Mouse (Mus musculus) CD4-positive helper T cell, adult 2 months (primary cell): ENCODE data around the gene Atp5g3.
"Not testable (repeated sequence)": the region's sequence is repeated elsewhere in the genome, so short reads cannot be mapped to it uniquely, and the experiment has no call there.

Experiments used
- DNase-seq: peaks from one replicate; pipeline ENCODE4 v3.0.0-alpha.2; 2012; ENCODE audit warnings: low read depth, missing footprints, low spot score

Atp5g3 gene

DNA sequence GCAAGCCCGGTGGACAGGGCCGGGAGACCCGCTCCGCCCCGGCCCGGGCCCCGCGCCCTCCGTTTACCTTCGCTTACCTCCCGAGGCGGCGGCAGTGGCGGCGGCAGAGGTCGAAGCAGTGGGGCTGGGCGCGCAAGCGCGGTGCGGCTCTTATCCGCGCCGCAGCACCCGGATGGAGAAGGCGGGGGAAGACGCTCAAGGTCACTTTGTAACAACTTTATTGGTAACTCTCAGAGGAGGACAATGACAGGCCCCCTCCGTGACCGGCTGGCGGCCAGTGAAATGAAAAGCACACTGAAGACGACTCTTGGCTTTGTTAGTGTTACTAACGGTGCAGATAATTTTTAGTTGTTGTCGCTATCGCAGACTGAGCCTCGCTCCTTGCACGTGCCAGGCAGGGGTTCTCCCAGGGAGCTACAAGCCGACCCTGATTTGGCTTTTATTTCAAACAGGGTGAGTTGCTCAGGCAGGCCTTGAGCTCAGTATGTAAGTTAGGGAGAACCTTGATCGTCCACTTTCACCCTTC lies at the start of gene Atp5g3:
Gene Atp5g3 (minus strand): TSS at position 152 of the 526 bp plus-strand sequence.
- DNase-seq = peak; percentile 94

DNA sequence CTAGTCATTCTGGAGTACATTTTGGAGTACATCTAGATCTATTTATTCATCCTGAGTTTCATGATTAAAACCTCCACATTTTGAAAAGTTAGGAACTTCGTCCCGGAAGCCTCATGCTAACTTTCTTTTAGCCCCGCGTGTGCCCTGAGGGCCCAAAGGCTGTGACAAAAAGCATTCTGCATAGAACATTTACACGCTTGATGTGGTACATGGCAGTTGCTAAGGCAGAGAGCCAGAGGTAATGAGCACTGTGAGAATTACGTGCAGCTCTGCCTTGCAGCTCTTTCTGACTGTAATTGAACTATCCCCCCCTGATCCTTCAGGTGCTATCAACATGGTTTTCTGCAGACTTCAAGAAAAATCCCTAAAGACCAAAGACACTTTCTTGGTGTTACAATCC lies 47.2 kb upstream of the Atp5g3 start:
- no peak for DNase-seq

DNA sequence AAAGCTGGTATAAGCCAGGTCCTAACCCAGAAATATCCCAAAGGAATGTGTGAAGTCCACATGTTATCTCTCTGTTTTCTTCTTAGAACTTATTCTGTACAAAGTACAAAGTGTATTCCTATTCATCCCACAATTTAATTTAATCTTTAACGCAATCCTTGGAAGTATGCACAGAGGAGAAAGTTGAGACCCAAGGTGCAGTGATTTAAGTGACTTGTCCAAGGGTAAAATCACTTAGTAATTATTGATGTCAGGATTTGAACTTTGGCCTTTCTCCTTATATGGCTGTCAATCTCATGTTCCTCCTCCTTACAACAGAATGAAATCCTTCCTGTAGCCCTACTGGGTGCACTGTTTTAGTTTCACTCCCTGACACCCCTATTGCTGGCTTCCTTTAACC lies 42.5 kb upstream of the Atp5g3 start:
- no peak for DNase-seq

DNA sequence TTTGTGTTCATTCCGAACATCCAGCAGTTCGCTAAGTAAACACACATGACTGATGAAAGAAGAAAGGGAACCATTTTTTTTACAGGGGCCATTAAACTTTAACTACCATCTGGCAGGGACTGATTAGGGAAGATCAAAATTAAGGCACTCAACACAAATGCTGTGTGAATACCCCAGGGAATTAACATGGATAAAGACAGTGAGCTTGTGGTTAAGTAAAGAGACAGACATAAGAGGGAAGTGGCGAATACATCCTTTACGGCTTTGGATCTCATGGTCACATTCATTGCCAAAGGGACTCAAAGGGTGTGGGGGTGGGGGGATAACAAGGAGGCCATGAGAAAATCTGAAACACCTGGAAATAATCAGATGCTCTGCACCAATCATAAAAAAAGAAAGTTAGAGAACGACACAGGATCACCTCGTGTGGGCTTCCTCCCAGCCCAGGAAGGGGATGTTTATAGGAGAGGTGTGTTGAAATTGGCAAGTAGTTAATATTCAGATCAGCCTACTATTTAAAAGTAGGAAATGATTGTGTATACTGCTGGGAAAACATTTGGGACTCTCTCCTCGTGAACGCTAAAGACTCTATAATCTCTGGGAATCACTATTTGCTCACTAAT lies 41.6 kb upstream of the Atp5g3 start:
- DNase-seq = no peak

DNA sequence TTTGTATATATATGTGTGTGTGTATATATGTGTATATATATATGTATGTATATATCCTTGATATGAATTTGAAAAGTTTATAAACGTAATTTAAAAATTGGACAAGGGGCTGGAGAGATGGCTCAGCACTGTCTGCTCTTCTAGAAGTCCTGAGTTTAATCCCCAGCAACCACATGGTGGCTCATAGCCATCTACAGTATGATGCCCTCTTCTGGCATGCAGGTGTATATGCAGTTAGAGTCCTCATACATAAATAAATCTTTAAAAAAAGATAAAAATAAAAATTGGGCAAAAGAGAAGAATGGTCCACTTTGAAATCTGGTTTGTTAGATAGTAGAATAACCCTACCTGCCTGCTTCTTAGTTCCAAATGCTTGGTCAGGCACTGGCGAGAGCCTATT lies 36.2 kb upstream of the Atp5g3 start:
- no peak for DNase-seq

DNA sequence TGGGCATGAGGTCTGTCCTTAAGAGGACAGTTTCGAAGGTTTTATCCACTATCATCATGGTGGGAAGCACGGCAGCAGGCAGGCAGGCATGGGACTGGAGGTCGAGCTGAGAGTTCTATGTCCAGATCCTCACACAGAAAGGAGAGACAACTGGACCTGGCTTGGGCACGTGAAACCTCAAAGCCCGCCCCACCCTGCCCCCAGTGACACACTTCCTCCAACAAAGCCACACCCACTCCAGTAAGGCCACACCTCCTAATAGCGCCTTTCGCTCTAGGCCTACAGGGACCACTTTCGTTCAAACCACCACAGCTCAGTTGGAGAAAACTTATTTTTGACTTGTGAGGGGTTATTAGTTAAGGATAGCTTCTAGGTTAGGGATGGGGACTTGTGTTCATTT lies 32.6 kb upstream of the Atp5g3 start:
- DNase-seq = no peak

DNA sequence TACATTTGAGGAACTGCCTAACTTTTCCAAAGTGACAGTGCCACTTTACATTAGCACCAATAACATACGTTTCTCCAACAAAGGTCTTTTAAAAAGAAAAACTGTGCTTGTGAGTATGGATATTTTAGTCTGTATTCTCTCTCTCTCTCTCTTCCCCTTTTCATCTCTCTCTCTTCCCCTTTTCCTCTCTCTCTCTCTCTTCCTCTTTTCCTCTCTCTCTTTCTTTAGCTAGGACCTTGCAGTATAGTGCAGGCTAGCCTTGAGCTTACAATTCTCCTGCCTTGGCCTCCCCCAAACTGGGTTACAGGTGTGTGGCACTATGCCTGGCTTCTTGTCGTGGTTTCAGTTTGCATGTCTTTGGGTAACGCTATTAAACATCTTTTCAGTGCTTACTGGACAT lies 31.7 kb upstream of the Atp5g3 start:
- DNase-seq = no peak

DNA sequence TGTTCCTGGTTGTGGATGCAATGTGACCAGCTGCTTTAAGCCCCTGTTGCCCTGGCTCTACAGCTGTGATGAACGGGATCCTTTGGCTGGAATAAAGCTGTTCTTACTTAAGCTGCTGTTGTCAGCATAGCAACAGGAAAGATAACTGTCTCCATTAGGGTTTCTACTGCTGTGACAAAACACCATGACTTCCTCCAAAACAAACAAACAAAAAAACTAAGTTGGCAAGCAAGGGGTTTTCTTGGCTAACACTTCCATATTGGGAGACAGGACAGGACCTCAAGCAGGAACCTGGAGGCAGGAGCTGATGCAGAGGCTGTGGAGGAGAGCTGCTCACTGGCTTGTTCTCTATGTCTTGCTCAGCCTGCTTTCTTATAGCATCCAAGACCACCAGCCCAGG lies 30.2 kb upstream of the Atp5g3 start:
- no peak for DNase-seq

DNA sequence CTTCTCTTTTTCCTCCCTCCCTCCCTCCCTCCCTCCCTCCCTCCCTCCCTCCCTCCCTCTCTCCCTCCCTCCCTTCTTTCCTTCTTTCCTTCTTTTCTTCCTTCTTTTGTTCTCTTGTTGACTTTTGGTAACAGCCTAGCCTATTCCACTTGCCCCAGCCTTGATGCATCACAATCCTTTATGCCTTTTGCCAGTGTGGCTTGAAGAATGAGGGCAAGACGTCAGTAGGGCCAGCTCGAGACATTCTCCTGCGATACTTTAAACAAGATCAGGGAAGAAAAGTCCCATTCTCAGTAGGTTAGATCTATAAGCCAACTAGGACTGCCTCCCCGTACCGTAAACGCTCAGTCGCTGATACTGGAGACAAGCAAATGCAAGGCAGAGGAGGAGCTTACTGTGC lies 29.3 kb upstream of the Atp5g3 start:
- DNase-seq = no peak

DNA sequence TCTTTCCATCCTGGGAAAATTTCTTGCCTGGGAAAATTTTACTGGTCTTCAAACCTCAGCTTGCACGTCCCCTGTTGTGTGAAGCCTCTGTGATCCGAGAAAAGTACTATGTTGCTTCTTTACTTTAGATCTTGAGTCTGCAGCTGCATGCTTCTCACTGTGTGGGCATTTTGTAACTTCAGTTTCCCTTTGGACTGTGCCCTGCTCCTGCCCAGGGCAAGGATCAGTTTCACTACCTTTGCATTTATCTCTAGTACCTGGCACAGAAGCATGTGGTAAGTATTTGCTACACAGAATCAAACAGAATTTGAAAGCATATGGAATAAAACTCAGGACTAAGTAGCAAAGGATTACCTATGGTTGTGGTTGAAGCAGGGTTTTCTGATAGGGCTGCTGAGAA lies 27.8 kb upstream of the Atp5g3 start:
- DNase-seq = no peak

DNA sequence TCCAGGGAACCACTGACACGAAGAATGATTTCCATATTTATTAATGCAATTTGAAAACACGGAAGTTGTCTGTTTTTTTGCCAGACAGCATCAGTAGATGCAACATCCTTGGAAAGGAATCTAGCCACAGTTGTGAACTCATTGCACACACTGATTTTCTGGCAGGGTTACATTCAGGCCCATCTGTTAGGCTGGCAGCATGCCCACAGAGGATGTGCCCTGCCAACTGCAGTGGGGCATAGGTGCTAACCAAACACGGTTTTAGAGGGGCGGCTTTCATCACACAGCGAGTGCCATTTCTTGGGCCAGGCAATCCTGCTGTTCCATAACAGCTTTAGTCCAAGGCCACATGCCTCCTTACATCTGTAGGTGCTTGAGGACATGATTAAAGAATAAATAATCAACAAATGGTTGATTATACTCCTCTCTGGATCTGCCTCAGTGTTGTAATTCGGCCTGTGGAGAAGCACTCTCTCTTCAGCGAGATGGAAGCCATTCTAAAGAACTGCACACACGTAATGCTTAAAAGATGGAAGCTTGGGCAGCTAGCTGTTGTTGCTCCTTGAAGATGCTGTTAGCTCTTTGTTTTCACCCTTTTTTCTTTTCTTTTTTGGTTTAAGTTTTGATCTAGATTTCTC lies 21.7 kb upstream of the Atp5g3 start:
- no peak for DNase-seq

DNA sequence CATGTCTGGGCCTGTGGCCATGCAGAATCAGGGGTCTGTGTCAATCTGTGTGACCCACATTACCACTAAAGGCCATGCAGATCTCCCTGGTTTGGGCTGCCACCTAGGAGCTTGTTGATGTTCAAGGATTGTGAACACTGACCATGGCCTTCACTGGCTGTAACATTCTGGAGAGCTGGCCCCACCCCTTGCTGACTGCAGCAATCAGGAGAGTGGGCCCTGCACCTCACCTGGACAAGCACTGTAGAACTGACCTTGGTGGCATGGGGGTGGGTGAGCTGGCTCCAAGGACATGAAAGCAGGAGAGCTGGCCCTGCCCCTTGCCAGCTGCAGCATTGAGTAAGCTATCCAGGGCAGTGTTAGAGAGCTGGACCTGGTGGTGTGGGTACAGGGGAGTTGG lies 16.6 kb upstream of the Atp5g3 start:
- no peak for DNase-seq

DNA sequence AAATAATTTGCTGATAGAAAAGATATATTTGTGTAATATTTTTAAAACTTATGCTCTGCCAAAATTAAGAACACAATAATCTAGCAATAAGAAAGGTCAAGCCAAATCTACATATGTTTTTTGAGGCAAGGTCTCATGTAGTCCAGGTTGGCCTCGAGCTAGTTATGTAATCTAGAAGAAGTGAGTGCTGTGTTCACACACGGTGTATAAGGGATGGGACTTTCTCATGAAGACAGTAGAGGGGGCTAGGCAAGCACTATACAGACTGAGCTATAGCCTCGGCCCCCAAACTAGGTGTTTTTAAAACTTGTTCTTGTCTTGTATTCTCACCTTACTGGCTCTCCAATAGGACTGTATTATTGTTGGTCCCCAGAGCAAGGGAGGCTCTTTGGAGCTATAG lies 14.4 kb upstream of the Atp5g3 start:
- DNase-seq = no peak

DNA sequence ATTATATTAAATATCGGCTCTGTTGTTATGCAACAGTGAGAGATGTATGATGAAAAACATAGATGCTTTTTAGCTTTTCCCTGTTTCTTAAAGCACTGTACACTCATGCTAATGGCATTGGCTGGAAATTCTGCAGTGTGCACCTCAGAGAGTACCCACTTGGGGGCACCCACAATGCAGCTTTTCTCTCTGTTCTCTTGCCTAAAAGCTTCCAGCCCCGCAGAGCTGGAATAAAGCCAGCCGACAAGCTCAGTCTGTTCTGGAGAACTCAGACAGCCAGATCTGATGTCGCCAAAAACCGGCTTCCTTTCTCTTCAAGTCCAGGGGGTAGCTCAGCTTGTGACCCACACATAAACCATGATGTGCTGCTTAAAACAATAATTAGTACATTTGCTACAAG lies 14.0 kb upstream of the Atp5g3 start:
- DNase-seq = no peak

DNA sequence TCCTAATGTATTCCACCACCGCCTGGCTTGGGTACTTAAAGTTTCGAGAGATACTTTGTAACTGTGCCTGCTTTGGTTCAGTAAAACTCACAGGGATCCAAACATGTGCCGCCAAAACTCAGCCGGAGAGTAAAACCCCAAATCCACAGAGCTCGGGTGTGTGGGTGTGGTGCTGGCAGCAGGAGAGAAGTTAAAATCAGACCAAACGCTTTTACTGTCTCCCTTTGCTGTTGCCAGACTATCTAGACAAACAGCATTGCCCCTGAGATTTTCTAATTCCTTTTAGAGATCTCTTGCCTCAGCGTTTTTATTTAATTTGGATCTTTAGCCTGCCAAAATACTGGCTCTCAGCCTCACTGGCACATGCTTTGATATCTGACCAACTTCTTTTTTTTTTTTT lies 8.5 kb upstream of the Atp5g3 start:
- DNase-seq = no peak

DNA sequence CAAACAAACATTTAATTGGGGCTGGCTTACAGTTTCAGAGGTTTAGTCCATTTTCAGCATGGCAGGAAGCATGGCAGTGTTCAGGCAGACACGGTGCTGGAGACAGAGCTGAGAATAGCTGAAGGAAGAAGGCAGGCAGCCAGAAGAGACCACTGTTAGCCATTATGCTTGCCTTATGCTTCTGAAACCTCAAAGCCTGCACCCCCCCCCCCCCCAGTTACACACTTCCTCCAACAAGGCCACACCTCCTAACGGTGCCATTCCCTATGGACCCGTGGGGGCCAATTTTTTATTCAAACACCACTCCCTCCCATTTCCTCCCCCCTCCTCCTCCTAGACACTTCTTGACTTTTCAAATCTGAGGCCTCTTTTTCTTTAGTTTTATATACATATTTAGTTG lies 1.1 kb upstream of the Atp5g3 start:
- DNase-seq = no peak

DNA sequence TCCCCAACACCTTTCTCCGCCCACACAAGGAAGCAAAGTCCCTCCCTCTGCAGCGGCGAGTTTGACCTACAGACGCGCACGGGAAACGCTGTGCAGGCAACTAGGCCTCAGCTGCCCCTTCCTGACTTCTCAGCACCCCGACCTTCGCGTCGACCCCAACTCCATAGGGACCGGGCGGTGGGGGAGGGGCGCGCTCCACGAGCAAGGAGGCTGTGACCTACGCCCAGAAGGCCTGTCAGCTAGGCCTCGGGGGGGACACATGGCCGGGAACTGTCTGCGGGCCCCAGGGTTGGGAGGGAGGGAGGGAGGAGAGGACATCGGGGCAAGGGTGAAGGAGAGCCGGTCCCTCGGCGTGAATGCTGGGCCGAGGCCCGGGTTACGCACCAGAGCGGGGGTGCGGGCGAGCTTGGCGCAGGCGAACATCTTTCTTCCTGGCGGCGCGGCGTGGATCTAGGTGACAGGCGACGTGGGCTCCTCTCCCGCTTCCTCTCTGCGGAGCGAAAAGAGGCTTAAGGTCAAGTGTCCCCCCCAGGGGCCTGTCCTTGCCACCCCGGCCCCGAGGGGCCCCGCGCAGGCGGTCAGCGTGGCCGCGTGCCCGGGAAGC lies 453 bp downstream of the Atp5g3 start:
- peak; percentile 62 for DNase-seq

DNA sequence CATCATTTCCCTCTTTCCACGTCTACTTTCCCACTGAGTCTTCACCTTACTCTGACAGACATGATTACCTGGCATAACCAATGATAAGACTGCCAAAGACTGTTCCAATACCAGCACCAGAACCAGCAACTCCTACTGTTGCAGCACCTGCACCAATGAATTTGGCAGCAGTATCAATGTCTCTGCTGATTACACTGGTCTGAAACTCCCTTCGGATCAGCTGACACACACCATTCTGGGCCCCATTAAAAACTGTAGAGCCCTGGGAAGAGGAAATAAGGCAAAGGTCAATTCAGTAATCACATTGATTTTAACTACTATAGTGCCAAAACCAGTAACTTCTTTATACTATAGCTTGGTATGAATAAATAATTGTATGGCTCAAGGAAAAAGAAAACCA lies 2.0 kb downstream of the Atp5g3 start:
- DNase-seq = no peak

DNA sequence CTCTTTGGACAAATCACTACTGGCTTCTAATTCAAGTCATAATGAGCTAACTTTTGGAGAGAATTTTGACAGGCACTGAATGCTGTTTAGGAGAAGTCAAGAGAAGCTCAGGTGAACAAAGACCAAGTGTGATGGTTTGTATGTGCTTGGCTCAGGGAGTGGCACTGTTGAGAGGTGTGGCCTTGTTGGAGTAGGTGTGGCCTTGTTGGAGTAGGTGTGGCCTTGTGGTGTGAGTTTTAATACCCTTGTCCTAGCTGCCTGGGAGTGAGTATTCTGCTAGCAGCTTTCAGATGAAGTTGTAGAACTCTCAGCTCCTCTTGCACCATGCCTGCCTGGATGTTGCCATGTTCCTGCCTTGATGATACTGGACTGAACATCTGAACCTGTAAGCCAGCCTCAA lies 6.4 kb downstream of the Atp5g3 start:
- DNase-seq = not testable (repeated sequence)

DNA sequence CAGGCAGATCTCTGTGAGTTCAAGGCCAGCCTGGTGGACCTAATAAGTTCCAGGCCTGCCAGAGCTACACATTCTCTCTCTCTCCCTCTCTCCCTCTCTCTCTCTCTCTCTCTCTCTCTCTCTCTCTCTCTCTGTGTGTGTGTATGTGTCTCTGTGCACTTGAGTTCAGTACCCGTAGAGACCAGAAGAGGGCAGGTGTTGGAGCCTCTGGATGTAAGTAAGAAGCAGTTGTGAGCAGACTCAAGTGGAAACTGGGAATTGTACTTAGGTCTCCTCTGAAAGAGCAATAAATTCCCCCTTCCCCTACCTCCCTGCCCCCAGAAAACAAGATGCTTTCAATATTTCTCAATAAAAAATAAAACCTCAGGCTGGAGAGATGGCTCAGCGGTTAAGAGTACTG lies 7.6 kb downstream of the Atp5g3 start:
- no peak for DNase-seq

DNA sequence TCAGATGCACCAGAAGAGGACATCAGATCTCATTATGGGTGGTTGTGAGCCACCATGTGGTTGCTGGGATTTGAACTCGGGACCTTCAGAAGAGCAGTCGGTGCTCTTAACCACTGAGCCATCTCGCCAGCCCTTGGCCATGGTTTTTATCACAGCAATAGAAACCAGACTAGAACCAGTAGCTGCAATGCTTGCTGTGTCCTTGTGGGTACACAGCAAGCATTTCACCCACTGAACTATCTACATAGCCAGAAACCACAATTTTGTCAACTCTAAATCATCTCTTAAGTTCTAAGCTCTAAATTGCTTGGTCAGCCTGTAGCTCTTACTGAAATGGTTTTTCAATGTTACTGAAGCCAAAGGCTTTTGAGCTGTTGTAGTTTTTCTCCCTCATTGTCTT lies 8.8 kb downstream of the Atp5g3 start:
- DNase-seq = not testable (repeated sequence)

DNA sequence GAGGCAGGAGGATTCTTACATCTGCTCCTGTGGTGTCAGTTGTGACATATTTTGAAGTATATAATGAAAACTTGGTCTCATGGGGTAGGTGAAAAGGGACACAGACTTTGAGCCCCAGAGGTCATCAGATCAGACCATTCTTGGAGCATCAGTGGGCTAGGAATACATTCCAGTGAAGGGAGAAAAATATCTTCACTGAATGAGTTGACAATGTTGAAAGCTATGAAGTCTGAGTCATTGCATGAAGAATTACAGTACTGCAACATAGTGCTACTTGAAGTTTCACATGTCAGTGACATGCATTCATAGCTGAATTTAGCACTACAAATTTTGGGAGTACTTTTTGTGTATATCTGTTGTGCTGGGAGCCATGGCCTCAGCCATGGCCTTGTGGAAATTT lies 10.0 kb downstream of the Atp5g3 start:
- DNase-seq = no peak

DNA sequence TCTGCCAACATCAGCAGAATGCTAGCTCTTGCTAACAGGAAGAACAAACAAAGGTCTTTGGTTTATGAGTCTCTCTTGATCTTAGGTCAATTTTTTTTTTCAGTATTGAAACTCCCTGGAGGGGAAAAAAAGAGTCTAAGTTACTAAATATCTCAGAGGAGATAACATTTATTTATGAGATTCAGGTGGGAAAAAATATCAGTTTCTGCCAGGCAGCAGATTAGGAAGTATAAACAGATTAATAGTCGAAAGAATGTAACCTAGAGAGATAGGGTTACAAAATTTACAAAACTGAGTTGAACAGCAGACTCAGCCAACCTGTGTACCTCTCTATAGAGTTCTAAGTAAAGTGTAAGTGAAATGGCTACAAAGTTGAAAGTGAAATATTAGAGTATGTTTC lies 10.8 kb downstream of the Atp5g3 start:
- no peak for DNase-seq
